Mouse (Mus musculus) forebrain, embryonic 11.5 days (tissue): ENCODE results near the gene Vmn1r90. TPM values are rescaled to one million over a fixed set of nuclear protein-coding genes. Genes with fewer than 3 reads are reported as not detected.
"Not testable (repeated sequence)": the region's sequence is repeated elsewhere in the genome, so short reads cannot be mapped to it uniquely, and the experiment has no call there.

ENCODE experiments used
- ATAC-seq: fragments of 200-750 bp; cut with Nextera tagmentation; replicated peaks from 2 replicates; pipeline ENCODE4 v1.8.0; 2017; ENCODE audit warnings: moderate TSS enrichment; ENCODE audit not compliant: low FRiP score
- DNase-seq: peaks from one replicate; pipeline ENCODE4 v3.0.0-alpha.2; 2017; ENCODE audit warnings: low spot score
- H3K27ac ChIP-seq: fragments of 300-500 bp; sonication (generic); 2 replicates; pipeline ENCODE4 v1.5.1; 2014; ENCODE audit warnings: low read depth, low read length
- H3K27me3 ChIP-seq: fragments of 300-500 bp; sonication (generic); 2 replicates; pipeline ENCODE4 v1.6.1; 2014; ENCODE audit warnings: mild to moderate bottlenecking, low read length, mixed read lengths; ENCODE audit not compliant: control insufficient read depth, insufficient read depth
- H3K36me3 ChIP-seq: fragments of 300-500 bp; sonication (generic); 2 replicates; pipeline ENCODE4 v1.6.1; 2014; ENCODE audit warnings: mild to moderate bottlenecking, low read length, moderate library complexity, mixed read lengths; ENCODE audit not compliant: control insufficient read depth, insufficient read depth
- H3K4me1 ChIP-seq: fragments of 300-500 bp; sonication (generic); replicated peaks from 2 replicates; pipeline ENCODE4 v1.6.1; 2014; ENCODE audit warnings: low read length, mixed read lengths; ENCODE audit not compliant: control insufficient read depth, insufficient read depth
- H3K4me2 ChIP-seq: fragments of 300-500 bp; sonication (generic); 2 replicates; pipeline ENCODE4 v1.6.1; 2014; ENCODE audit warnings: low read depth, mild to moderate bottlenecking, low read length, moderate library complexity, mixed read lengths; ENCODE audit not compliant: severe bottlenecking
- H3K4me3 ChIP-seq: fragments of 300-500 bp; sonication (generic); 2 replicates; pipeline ENCODE4 v1.5.1; 2014; ENCODE audit warnings: low read depth, low read length
- H3K9ac ChIP-seq: fragments of 300-500 bp; sonication (generic); 2 replicates; pipeline ENCODE4 v1.6.1; 2014; ENCODE audit warnings: low read length
- H3K9me3 ChIP-seq: fragments of 300-500 bp; sonication (generic); 2 replicates; pipeline ENCODE4 v1.6.1; 2016; ENCODE audit warnings: low read length, mixed read lengths; ENCODE audit not compliant: control insufficient read depth
- WGBS: fragments of 180-500 bp; shearing (Covaris S2); extraction: QIAGEN DNeasy Blood & Tissue Kit; methylation state at CpG from one replicate; pipeline ENCODE4 v1.1.7; 2014; 5-methylcytosine and 5-hydroxymethylcytosine counted together
- polyA plus RNA-seq: library from polyadenylated mRNA; unstranded; fragments of >200 nt; fragmentation: Nextera tagmentation; extraction: Ambion mirVana; gene quantifications from 2 replicates; pipeline ENCODE4 v1.2.1, GENCODE M21; 2014

The Vmn1r90 gene
- 0.05 and 0.21 TPM in 2 replicates for polyA plus RNA-seq

- ATAC-seq: no peak
- no peak within 1 kb of the TSS for H3K4me3 ChIP-seq
- H3K27me3 ChIP-seq: no peaks in the 10 kb centered on the region
- no peak within 1 kb of the TSS for H3K9ac ChIP-seq
- no peaks in the 10 kb centered on the region for H3K4me1 ChIP-seq
- no peak within 1 kb of the TSS for H3K27ac ChIP-seq
- no peak within 1 kb of the TSS for H3K4me2 ChIP-seq
- no peaks in the 10 kb centered on the region for H3K36me3 ChIP-seq
- H3K9me3 ChIP-seq: peaks cover 4% of the 10 kb centered on the region; the same call in 1 of the 2 replicates
- WGBS: 66% methylated on average over 1 of the region's 1 CpGs
- no peak for DNase-seq
These were observed at the start of gene Vmn1r90 for GRCm38 (mm10) chr7:14563406-14563805. Gene Vmn1r90, minus strand, starts transcription at chr7:14563506.

GRCm38 (mm10) chr7:14593009-14593408 is 29.7 kb upstream of the Vmn1r90 start:
- not testable (repeated sequence) for H3K9ac ChIP-seq, ATAC-seq, H3K4me3 ChIP-seq, DNase-seq, H3K27ac ChIP-seq, H3K36me3 ChIP-seq, H3K4me2 ChIP-seq, H3K27me3 ChIP-seq, H3K4me1 ChIP-seq, H3K9me3 ChIP-seq
- 62% methylated on average over 8 of the region's 8 CpGs for WGBS

GRCm38 (mm10) chr7:14552284-14552683 is 11.0 kb downstream of the Vmn1r90 start:
- Histone ChIP-seq H3K4me1 (no peaks in the 10 kb centered on the region), H3K9ac (no peak overlapping the region), H3K9me3 (peaks cover 2% of the 10 kb centered on the region; the same call in 1 of the 2 replicates), H3K4me2 (no peak overlapping the region), H3K4me3 (no peak overlapping the region), H3K27ac (no peak overlapping the region), H3K27me3 (no peaks in the 10 kb centered on the region), H3K36me3 (no peaks in the 10 kb centered on the region)
- ATAC-seq (no peak), DNase-seq (no peak)
- 87% methylated on average over 1 of the region's 1 CpGs for WGBS

- H3K27ac ChIP-seq: no peak overlapping the region
- no peak overlapping the region for H3K4me2 ChIP-seq
- no peaks in the 10 kb centered on the region for H3K27me3 ChIP-seq
- no peak overlapping the region for H3K4me3 ChIP-seq
- no peak overlapping the region for H3K9ac ChIP-seq
- 55% methylated on average over 1 of the region's 1 CpGs for WGBS
- H3K36me3 ChIP-seq: no peaks in the 10 kb centered on the region
- peaks cover 13% of the 10 kb centered on the region; the same call in 1 of the 2 replicates for H3K9me3 ChIP-seq
- H3K4me1 ChIP-seq: no peaks in the 10 kb centered on the region
- no peak for DNase-seq
- no peak for ATAC-seq
These were observed 38.0 kb downstream of the Vmn1r90 start for GRCm38 (mm10) chr7:14525280-14525679.

- 88% methylated on average over 1 of the region's 1 CpGs for WGBS
- peaks cover 14% of the 10 kb centered on the region; the same call in 1 of the 2 replicates for H3K9me3 ChIP-seq
- H3K27ac ChIP-seq: no peak overlapping the region
- no peaks in the 10 kb centered on the region for H3K4me1 ChIP-seq
- H3K36me3 ChIP-seq: no peaks in the 10 kb centered on the region
- ATAC-seq (no peak), DNase-seq (no peak)
- no peak overlapping the region for H3K9ac ChIP-seq
- no peak overlapping the region for H3K4me2 ChIP-seq
- no peaks in the 10 kb centered on the region for H3K27me3 ChIP-seq
- H3K4me3 ChIP-seq: no peak overlapping the region
These were observed 40.7 kb downstream of the Vmn1r90 start for GRCm38 (mm10) chr7:14522636-14523035.

- H3K9ac ChIP-seq: no peak overlapping the region
- H3K9me3 ChIP-seq: peaks cover 11% of the 10 kb centered on the region; the same call in 1 of the 2 replicates
- DNase-seq (no peak), ATAC-seq (no peak)
- H3K4me1 ChIP-seq: no peaks in the 10 kb centered on the region
- H3K27ac ChIP-seq: no peak overlapping the region
- no peaks in the 10 kb centered on the region for H3K36me3 ChIP-seq
- H3K4me3 ChIP-seq: no peak overlapping the region
- H3K27me3 ChIP-seq: no peaks in the 10 kb centered on the region
- 74% methylated on average over 3 of the region's 3 CpGs for WGBS
- no peak overlapping the region for H3K4me2 ChIP-seq
These were observed 45.0 kb downstream of the Vmn1r90 start for GRCm38 (mm10) chr7:14518301-14518700.

Other genes with a start within 250 kb of the Vmn1r90 start
- not detected in 2 replicates for gene Obox8, start 229.9 kb downstream of the Vmn1r90 start, polyA plus RNA-seq
- not detected in 2 replicates for gene Sult2a8, start 116.7 kb downstream of the Vmn1r90 start, polyA plus RNA-seq
- gene Sult2a7, start 69.3 kb downstream of the Vmn1r90 start, polyA plus RNA-seq: not detected in 2 replicates
- not detected in 2 replicates for gene Obox7, start 96.0 kb upstream of the Vmn1r90 start, polyA plus RNA-seq